Mouse (Mus musculus): ENCODE measurements around the gene Kcna10. TPM values are rescaled to one million over a fixed set of nuclear protein-coding genes. Genes with fewer than 3 reads are reported as not detected.

Gene Kcna10
- not detected for polyA plus RNA-seq (2014; fragmentation: Illumina TruSeq; extraction: RNeasy Lipid Tissue Mini Kit (QIAGEN cat#74804); ENCODE audit: low read depth, low replicate concordance)

DNA sequence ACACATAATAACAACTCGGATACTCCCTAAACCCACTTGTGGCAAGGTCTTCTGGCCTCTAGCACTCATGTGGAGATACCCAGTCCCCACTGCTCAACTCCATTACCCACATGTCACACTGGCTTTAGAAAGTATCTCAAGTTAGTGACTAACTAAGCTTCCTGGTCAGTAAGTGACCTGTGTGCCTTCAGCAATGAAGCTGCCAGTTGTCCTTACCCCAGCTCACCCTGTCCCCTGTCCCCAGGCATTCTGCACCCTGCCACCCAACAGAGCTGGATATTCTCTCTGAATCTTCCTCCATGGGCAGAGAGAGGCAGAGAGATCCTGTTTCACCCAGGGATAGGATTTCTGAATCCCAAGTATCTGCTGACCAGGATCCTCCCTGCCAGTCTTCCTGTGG, at the start of gene Kcna10:
Gene Kcna10, plus strand, starts transcription at position 301 of the 400 bp plus-strand sequence.

DNA sequence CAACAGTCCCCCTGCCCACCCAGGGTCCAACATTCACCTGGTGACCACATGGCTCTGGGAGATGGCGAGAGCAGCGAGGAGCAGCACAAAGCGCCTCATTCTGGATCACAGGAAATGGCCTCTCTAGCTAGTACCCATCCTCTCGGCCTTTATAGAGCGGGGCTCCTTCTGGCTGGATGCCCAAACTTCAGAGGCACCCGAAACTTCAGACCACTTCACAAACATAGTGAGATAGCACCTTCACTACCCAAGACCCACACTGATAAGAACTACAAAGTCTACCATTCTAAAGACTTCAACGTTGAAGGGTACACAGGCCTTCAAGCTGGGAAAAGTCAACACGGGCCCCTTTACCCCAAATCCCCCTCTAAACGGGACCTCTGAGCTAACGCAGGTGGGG, 38.8 kb downstream of the Kcna10 start, which contains the start of gene Cym:
Gene Cym, minus strand, starts transcription at position 125 of the 400 bp plus-strand sequence.

DNA sequence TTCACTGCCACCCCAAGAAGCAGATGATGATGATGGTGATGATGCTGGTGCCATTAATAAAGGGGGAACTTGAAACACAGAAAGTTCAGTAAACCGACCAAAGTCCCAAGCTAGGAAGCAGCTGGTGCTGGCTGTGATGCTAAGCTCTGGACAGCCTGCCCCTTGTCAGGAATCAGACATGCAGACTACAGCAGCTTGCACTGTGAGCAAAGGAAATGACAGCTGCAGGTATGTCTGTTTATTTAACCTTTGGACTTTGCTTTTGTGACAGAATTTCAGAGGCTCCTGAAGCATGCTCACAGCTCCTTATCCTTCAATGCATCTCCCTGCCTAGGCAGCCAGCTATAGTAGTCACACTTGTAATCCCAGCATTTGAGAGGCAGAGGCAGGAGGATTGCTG, 47.7 kb downstream of the Kcna10 start, which contains the start of gene A630076J17Rik:
Gene A630076J17Rik, plus strand, starts transcription at position 88 of the 400 bp plus-strand sequence.

DNA sequence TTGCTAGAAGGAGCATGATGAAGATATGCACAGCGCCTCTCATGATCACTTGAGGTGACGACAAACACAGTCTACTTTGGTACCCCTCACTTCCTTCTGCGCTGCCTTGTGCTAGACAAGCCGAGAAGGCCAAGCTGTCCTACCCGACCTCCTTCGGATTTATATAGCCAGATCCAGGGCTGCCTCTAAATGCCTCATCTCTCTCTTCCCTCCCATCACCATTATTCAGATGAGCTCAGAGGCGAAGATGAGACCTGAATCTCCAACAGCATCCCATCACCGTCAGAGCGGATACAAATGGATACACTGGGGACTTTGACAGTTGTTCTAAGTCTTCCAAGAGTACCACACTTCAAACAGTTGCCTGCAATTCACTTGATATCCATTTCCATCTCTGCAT, 56.8 kb downstream of the Kcna10 start, which contains the start of gene Prok1:
Gene Prok1, minus strand, starts transcription at position 101 of the 400 bp plus-strand sequence.

Other genes starting within 250 kb of the Kcna10 start
- not detected for gene Kcna3, start 146.9 kb upstream of the Kcna10 start, polyA plus RNA-seq (2014; fragmentation: Illumina TruSeq; extraction: RNeasy Lipid Tissue Mini Kit (QIAGEN cat#74804); ENCODE audit: low read depth, low replicate concordance)
- gene Kcna2, start 81.9 kb upstream of the Kcna10 start, polyA plus RNA-seq (2014; fragmentation: Illumina TruSeq; extraction: RNeasy Lipid Tissue Mini Kit (QIAGEN cat#74804); ENCODE audit: low read depth, low replicate concordance), result 5.3 TPM
- not detected for gene Cym, start 38.7 kb downstream of the Kcna10 start, polyA plus RNA-seq (2014; fragmentation: Illumina TruSeq; extraction: RNeasy Lipid Tissue Mini Kit (QIAGEN cat#74804); ENCODE audit: low read depth, low replicate concordance)
- not detected for gene A630076J17Rik, start 47.6 kb downstream of the Kcna10 start, polyA plus RNA-seq (2014; fragmentation: Illumina TruSeq; extraction: RNeasy Lipid Tissue Mini Kit (QIAGEN cat#74804); ENCODE audit: low read depth, low replicate concordance)
- gene Prok1, start 56.7 kb downstream of the Kcna10 start, polyA plus RNA-seq (2014; fragmentation: Illumina TruSeq; extraction: RNeasy Lipid Tissue Mini Kit (QIAGEN cat#74804); ENCODE audit: low read depth, low replicate concordance), result 0.13 TPM
- gene Lamtor5, start 95.8 kb downstream of the Kcna10 start, polyA plus RNA-seq (2014; fragmentation: Illumina TruSeq; extraction: RNeasy Lipid Tissue Mini Kit (QIAGEN cat#74804); ENCODE audit: low read depth, low replicate concordance), result 137 TPM
- 1.4 TPM for gene Slc16a4, start 108.2 kb downstream of the Kcna10 start, polyA plus RNA-seq (2014; fragmentation: Illumina TruSeq; extraction: RNeasy Lipid Tissue Mini Kit (QIAGEN cat#74804); ENCODE audit: low read depth, low replicate concordance)
- 14.7 TPM for gene Rbm15, start 150.6 kb downstream of the Kcna10 start, polyA plus RNA-seq (2014; fragmentation: Illumina TruSeq; extraction: RNeasy Lipid Tissue Mini Kit (QIAGEN cat#74804); ENCODE audit: low read depth, low replicate concordance)